Mouse (Mus musculus): Measurements from ENCODE around the gene Zik1. TPM values are rescaled to one million over a fixed set of nuclear protein-coding genes. Genes with fewer than 3 reads are reported as not detected.

Zik1 gene
- 14.7 and 16.3 TPM in 2 replicates for polyA plus RNA-seq (2014; fragmentation: Nextera tagmentation; extraction: Ambion mirVana)

GRCm38 (mm10) chr7:10494786-10495521 is at the start of gene Zik1:
Gene Zik1 (minus strand): TSS chr7:10495394.
- H3K27ac ChIP-seq (ENCODE audit: low read depth) = peak within 1 kb of the TSS; percentile 12; the same call in 1 of the 2 replicates
- 1% methylated on average over 33 of the region's 33 CpGs for WGBS
- peak within 1 kb of the TSS; percentile 77 for H3K9ac ChIP-seq
- peaks cover 25% of the 10 kb centered on the region for H3K36me3 ChIP-seq (ENCODE audit: insufficient read depth)
- no peaks in the 10 kb centered on the region for H3K27me3 ChIP-seq (ENCODE audit: insufficient read depth, low read length)
- peak; percentile 100 for ATAC-seq (ENCODE audit: insufficient read depth)
- H3K9me3 ChIP-seq (ENCODE audit: low read depth, low read length) = no peaks in the 10 kb centered on the region
- H3K4me3 ChIP-seq (ENCODE audit: low read depth, low read length) = peak within 1 kb of the TSS; percentile 70
- no peak for TF ChIP-seq CTCF (IDR thresholded peaks at IDR 0.05; ENCODE audit: low read depth)
- H3K4me2 ChIP-seq = peak within 1 kb of the TSS; percentile 77
- H3K4me1 ChIP-seq (ENCODE audit: insufficient read depth) = no peaks in the 10 kb centered on the region
- DNase-seq = peak; percentile 93

GRCm38 (mm10) chr7:10495578-10495977 is 384 bp upstream of the Zik1 start:
- peaks cover 19% of the 10 kb centered on the region for H3K36me3 ChIP-seq (ENCODE audit: insufficient read depth)
- WGBS = 34% methylated on average over 6 of the region's 6 CpGs
- H3K4me3 ChIP-seq (ENCODE audit: low read depth, low read length) = peak overlapping the region; percentile 70
- no peak overlapping the region for H3K27ac ChIP-seq (ENCODE audit: low read depth)
- DNase-seq (no peak), ATAC-seq (ENCODE audit: insufficient read depth) (no peak; the same call in 1 of the 2 replicates)
- H3K4me1 ChIP-seq (ENCODE audit: insufficient read depth) = no peaks in the 10 kb centered on the region
- no peaks in the 10 kb centered on the region for H3K9me3 ChIP-seq (ENCODE audit: low read depth, low read length)
- no peaks in the 10 kb centered on the region for H3K27me3 ChIP-seq (ENCODE audit: insufficient read depth, low read length)
- peak overlapping the region; percentile 77 for H3K4me2 ChIP-seq
- no peak overlapping the region for H3K9ac ChIP-seq
- no peak for TF ChIP-seq CTCF (IDR thresholded peaks at IDR 0.05; ENCODE audit: low read depth)

GRCm38 (mm10) chr7:10480588-10481233 is 14.5 kb downstream of the Zik1 start:
- Histone ChIP-seq H3K4me3 (ENCODE audit: low read depth, low read length) (no peak overlapping the region), H3K36me3 (ENCODE audit: insufficient read depth) (no peaks in the 10 kb centered on the region), H3K27me3 (ENCODE audit: insufficient read depth, low read length) (no peaks in the 10 kb centered on the region), H3K27ac (ENCODE audit: low read depth) (no peak overlapping the region), H3K4me1 (ENCODE audit: insufficient read depth) (no peaks in the 10 kb centered on the region), H3K9me3 (ENCODE audit: low read depth, low read length) (no peaks in the 10 kb centered on the region), H3K4me2 (no peak overlapping the region), H3K9ac (no peak overlapping the region)
- WGBS = 66% methylated on average over 18 of the region's 18 CpGs
- ATAC-seq (ENCODE audit: insufficient read depth) (no peak), DNase-seq (no peak)
- no peak for TF ChIP-seq CTCF (IDR thresholded peaks at IDR 0.05; ENCODE audit: low read depth)

- Histone ChIP-seq H3K4me3 (ENCODE audit: low read depth, low read length) (no peak overlapping the region), H3K4me1 (ENCODE audit: insufficient read depth) (no peaks in the 10 kb centered on the region), H3K27ac (ENCODE audit: low read depth) (no peak overlapping the region), H3K4me2 (no peak overlapping the region), H3K9me3 (ENCODE audit: low read depth, low read length) (no peaks in the 10 kb centered on the region), H3K36me3 (ENCODE audit: insufficient read depth) (no peaks in the 10 kb centered on the region), H3K27me3 (ENCODE audit: insufficient read depth, low read length) (no peaks in the 10 kb centered on the region), H3K9ac (no peak overlapping the region)
- no peak for ATAC-seq (ENCODE audit: insufficient read depth)
- no peak for DNase-seq
- TF ChIP-seq CTCF (IDR thresholded peaks at IDR 0.05; ENCODE audit: low read depth) = no peak
Observed at GRCm38 (mm10) chr7:10479813-10480212, 15.4 kb downstream of the Zik1 start.

GRCm38 (mm10) chr7:10458166-10458565 is 37.0 kb downstream of the Zik1 start:
- no peak overlapping the region for H3K4me3 ChIP-seq (ENCODE audit: low read depth, low read length)
- H3K36me3 ChIP-seq (ENCODE audit: insufficient read depth) = no peaks in the 10 kb centered on the region
- no peaks in the 10 kb centered on the region for H3K9me3 ChIP-seq (ENCODE audit: low read depth, low read length)
- no peak for DNase-seq
- H3K4me2 ChIP-seq = no peak overlapping the region
- H3K9ac ChIP-seq = no peak overlapping the region
- no peak for TF ChIP-seq CTCF (IDR thresholded peaks at IDR 0.05; ENCODE audit: low read depth)
- ATAC-seq (ENCODE audit: insufficient read depth) = no peak
- H3K27ac ChIP-seq (ENCODE audit: low read depth) = no peak overlapping the region
- 69% methylated on average over 3 of the region's 3 CpGs for WGBS
- no peaks in the 10 kb centered on the region for H3K27me3 ChIP-seq (ENCODE audit: insufficient read depth, low read length)
- H3K4me1 ChIP-seq (ENCODE audit: insufficient read depth) = no peaks in the 10 kb centered on the region

GRCm38 (mm10) chr7:10443031-10443430 is 52.2 kb downstream of the Zik1 start, which contains the start of gene Vmn1r67:
Gene Vmn1r67 (plus strand): TSS chr7:10443331.
- ATAC-seq (ENCODE audit: insufficient read depth) = no peak

More at GRCm38 (mm10) chr7:10443031-10443430, 52.2 kb downstream of the Zik1 start, which contains the start of gene Vmn1r67:
- no peaks in the 10 kb centered on the region for H3K27me3 ChIP-seq (ENCODE audit: insufficient read depth, low read length)
- no peak within 1 kb of the TSS for H3K9ac ChIP-seq
- no peak within 1 kb of the TSS for H3K4me2 ChIP-seq
- DNase-seq = no peak
- H3K4me3 ChIP-seq (ENCODE audit: low read depth, low read length) = no peak within 1 kb of the TSS
- no peak within 1 kb of the TSS for H3K27ac ChIP-seq (ENCODE audit: low read depth)
- no peak for TF ChIP-seq CTCF (IDR thresholded peaks at IDR 0.05; ENCODE audit: low read depth)
- H3K36me3 ChIP-seq (ENCODE audit: insufficient read depth) = no peaks in the 10 kb centered on the region
- H3K9me3 ChIP-seq (ENCODE audit: low read depth, low read length) = no peaks in the 10 kb centered on the region; the same call in 1 of the 2 replicates
- no peaks in the 10 kb centered on the region for H3K4me1 ChIP-seq (ENCODE audit: insufficient read depth)

Other genes starting within 250 kb of the Zik1 start
- not detected in 2 replicates for gene Vmn1r66, start 217.4 kb downstream of the Zik1 start, polyA plus RNA-seq (2014; fragmentation: Nextera tagmentation; extraction: Ambion mirVana)
- not detected in 2 replicates for gene Vmn1r67, start 52.1 kb downstream of the Zik1 start, polyA plus RNA-seq (2014; fragmentation: Nextera tagmentation; extraction: Ambion mirVana)
- not detected in 2 replicates for gene Vmn1r68, start 63.1 kb upstream of the Zik1 start, polyA plus RNA-seq (2014; fragmentation: Nextera tagmentation; extraction: Ambion mirVana)
- not detected in 2 replicates for gene Vmn1r69, start 118.3 kb upstream of the Zik1 start, polyA plus RNA-seq (2014; fragmentation: Nextera tagmentation; extraction: Ambion mirVana)
- not detected in 2 replicates for gene Vmn1r70, start 136.1 kb upstream of the Zik1 start, polyA plus RNA-seq (2014; fragmentation: Nextera tagmentation; extraction: Ambion mirVana)
- not detected in 2 replicates for gene Nlrp4b, start 192.4 kb upstream of the Zik1 start, polyA plus RNA-seq (2014; fragmentation: Nextera tagmentation; extraction: Ambion mirVana)